Mouse (Mus musculus) stomach, embryonic 15.5 days (tissue): ENCODE data around the gene Fbxw21. TPM values are rescaled to one million over a fixed set of nuclear protein-coding genes. Genes with fewer than 3 reads are reported as not detected.

ENCODE experiments used
- ATAC-seq: fragments of 200-750 bp; cut with Nextera tagmentation; 2 replicates; pipeline ENCODE4 v1.8.0; 2017; ENCODE audit warnings: low read depth, moderate number of reproducible peaks, moderate TSS enrichment; ENCODE audit not compliant: insufficient read depth, low FRiP score
- H3K27ac ChIP-seq: fragments of 300-500 bp; sonication (generic); 2 replicates; pipeline ENCODE4 v1.5.1; 2015; ENCODE audit warnings: mild to moderate bottlenecking, inconsistent platforms
- H3K27me3 ChIP-seq: fragments of 300-500 bp; sonication (generic); replicated peaks from 2 replicates; pipeline ENCODE4 v1.6.1; 2015; ENCODE audit warnings: inconsistent platforms
- H3K36me3 ChIP-seq: fragments of 300-500 bp; sonication (generic); 2 replicates; pipeline ENCODE4 v1.6.1; 2015; ENCODE audit warnings: inconsistent platforms
- H3K4me1 ChIP-seq: fragments of 300-500 bp; sonication (generic); 2 replicates; pipeline ENCODE4 v1.6.1; 2015; ENCODE audit warnings: inconsistent platforms
- H3K4me2 ChIP-seq: fragments of 300-500 bp; sonication (generic); 2 replicates; pipeline ENCODE4 v1.6.1; 2015; ENCODE audit warnings: mild to moderate bottlenecking, inconsistent platforms
- H3K4me3 ChIP-seq: fragments of 300-500 bp; sonication (generic); replicated peaks from 2 replicates; pipeline ENCODE4 v1.5.1; 2015; ENCODE audit warnings: inconsistent platforms
- H3K9ac ChIP-seq: fragments of 300-500 bp; sonication (generic); 2 replicates; pipeline ENCODE4 v1.6.1; 2015; ENCODE audit warnings: inconsistent platforms
- H3K9me3 ChIP-seq: fragments of 300-500 bp; sonication (generic); 2 replicates; pipeline ENCODE4 v1.6.1; 2016; ENCODE audit warnings: inconsistent platforms
- WGBS: fragments of 180-500 bp; shearing (Covaris S2); methylation state at CpG from one replicate; pipeline ENCODE4 v1.1.7; 2015; 5-methylcytosine and 5-hydroxymethylcytosine counted together
- polyA plus RNA-seq: library from polyadenylated mRNA; unstranded; fragments of >200 nt; fragmentation: Nextera tagmentation; extraction: Ambion mirVana; gene quantifications from 2 replicates; pipeline ENCODE4 v1.2.1, GENCODE M21; 2015

Fbxw21 gene
- polyA plus RNA-seq, 1 experiment from 2014 or later, result not detected

GRCm38 (mm10) chr9:109110240-109110639, 51.6 kb downstream of the Fbxw21 start:
- no peak overlapping the region for H3K4me2 ChIP-seq
- H3K4me3 ChIP-seq, result no peak overlapping the region
- H3K27ac ChIP-seq, result no peak overlapping the region
- no peak for ATAC-seq
- peaks cover 43% of the 10 kb centered on the region for H3K36me3 ChIP-seq
- H3K4me1 ChIP-seq, result no peaks in the 10 kb centered on the region
- no peaks in the 10 kb centered on the region for H3K27me3 ChIP-seq
- H3K9ac ChIP-seq, result no peak overlapping the region
- no peaks in the 10 kb centered on the region for H3K9me3 ChIP-seq
- WGBS, result 95% methylated on average over 11 of the region's 11 CpGs

- no peaks in the 10 kb centered on the region; the same call in 1 of the 2 replicates for H3K4me1 ChIP-seq
- H3K9ac ChIP-seq, result no peak overlapping the region
- no peak overlapping the region for H3K27ac ChIP-seq
- H3K9me3 ChIP-seq, result no peaks in the 10 kb centered on the region
- no peak for ATAC-seq
- no peaks in the 10 kb centered on the region for H3K27me3 ChIP-seq
- 66% methylated on average over 5 of the region's 6 CpGs for WGBS
- peaks cover 29% of the 10 kb centered on the region for H3K36me3 ChIP-seq
- H3K4me3 ChIP-seq, result no peak overlapping the region
- no peak overlapping the region for H3K4me2 ChIP-seq
Observed at GRCm38 (mm10) chr9:109107341-109107740, 54.5 kb downstream of the Fbxw21 start.

- Histone ChIP-seq H3K9me3 (no peaks in the 10 kb centered on the region), H3K4me3 (no peak overlapping the region), H3K27ac (no peak overlapping the region), H3K9ac (no peak overlapping the region), H3K36me3 (peaks cover 23% of the 10 kb centered on the region), H3K27me3 (no peaks in the 10 kb centered on the region), H3K4me2 (no peak overlapping the region), H3K4me1 (no peaks in the 10 kb centered on the region; the same call in 1 of the 2 replicates)
- 89% methylated on average over 12 of the region's 12 CpGs for WGBS
- no peak for ATAC-seq
Observed at GRCm38 (mm10) chr9:109105648-109106047, 56.2 kb downstream of the Fbxw21 start.

GRCm38 (mm10) chr9:109105011-109105410, 56.8 kb downstream of the Fbxw21 start:
- WGBS, result 64% methylated on average over 12 of the region's 12 CpGs
- no peak overlapping the region for H3K4me3 ChIP-seq
- H3K9ac ChIP-seq, result no peak overlapping the region
- H3K9me3 ChIP-seq, result no peaks in the 10 kb centered on the region
- peaks cover 4% of the 10 kb centered on the region; the same call in 1 of the 2 replicates for H3K4me1 ChIP-seq
- H3K27ac ChIP-seq, result no peak overlapping the region
- H3K36me3 ChIP-seq, result peaks cover 19% of the 10 kb centered on the region
- H3K27me3 ChIP-seq, result no peaks in the 10 kb centered on the region
- no peak overlapping the region for H3K4me2 ChIP-seq
- no peak for ATAC-seq

GRCm38 (mm10) chr9:109104083-109104482, 57.8 kb downstream of the Fbxw21 start:
- ATAC-seq, result no peak
- H3K27ac ChIP-seq, result no peak overlapping the region
- no peaks in the 10 kb centered on the region for H3K9me3 ChIP-seq
- H3K4me2 ChIP-seq, result no peak overlapping the region
- H3K36me3 ChIP-seq, result peaks cover 22% of the 10 kb centered on the region
- peaks cover 11% of the 10 kb centered on the region for H3K4me1 ChIP-seq
- no peak overlapping the region for H3K4me3 ChIP-seq
- H3K27me3 ChIP-seq, result no peaks in the 10 kb centered on the region
- no peak overlapping the region for H3K9ac ChIP-seq
- 88% methylated on average over 9 of the region's 9 CpGs for WGBS

GRCm38 (mm10) chr9:109103250-109103649, 58.6 kb downstream of the Fbxw21 start:
- peaks cover 20% of the 10 kb centered on the region for H3K4me1 ChIP-seq
- H3K9me3 ChIP-seq, result no peaks in the 10 kb centered on the region
- WGBS, result 64% methylated on average over 7 of the region's 7 CpGs
- H3K27ac ChIP-seq, result no peak overlapping the region
- no peaks in the 10 kb centered on the region for H3K27me3 ChIP-seq
- no peak for ATAC-seq
- H3K36me3 ChIP-seq, result peaks cover 22% of the 10 kb centered on the region
- no peak overlapping the region for H3K4me2 ChIP-seq
- no peak overlapping the region for H3K9ac ChIP-seq
- no peak overlapping the region for H3K4me3 ChIP-seq

- no peak for ATAC-seq
- no peak overlapping the region for H3K4me2 ChIP-seq
- no peak overlapping the region for H3K4me3 ChIP-seq
- no peak overlapping the region for H3K9ac ChIP-seq
- 83% methylated on average over 3 of the region's 3 CpGs for WGBS
- H3K27ac ChIP-seq, result no peak overlapping the region
- H3K36me3 ChIP-seq, result peaks cover 22% of the 10 kb centered on the region
- no peaks in the 10 kb centered on the region for H3K27me3 ChIP-seq
- H3K9me3 ChIP-seq, result no peaks in the 10 kb centered on the region
- peaks cover 27% of the 10 kb centered on the region for H3K4me1 ChIP-seq
Observed at GRCm38 (mm10) chr9:109102541-109102940, 59.3 kb downstream of the Fbxw21 start.

GRCm38 (mm10) chr9:109101933-109102445, 59.9 kb downstream of the Fbxw21 start:
- peaks cover 32% of the 10 kb centered on the region for H3K4me1 ChIP-seq
- no peak overlapping the region for H3K4me3 ChIP-seq
- 92% methylated on average over 5 of the region's 5 CpGs for WGBS
- no peaks in the 10 kb centered on the region for H3K9me3 ChIP-seq
- peaks cover 21% of the 10 kb centered on the region for H3K36me3 ChIP-seq
- no peak overlapping the region for H3K27ac ChIP-seq
- no peak overlapping the region for H3K9ac ChIP-seq
- no peak for ATAC-seq
- H3K4me2 ChIP-seq, result no peak overlapping the region
- H3K27me3 ChIP-seq, result no peaks in the 10 kb centered on the region

GRCm38 (mm10) chr9:109100307-109100928, 61.4 kb downstream of the Fbxw21 start:
- Histone ChIP-seq H3K4me1 (peaks cover 45% of the 10 kb centered on the region), H3K9me3 (no peaks in the 10 kb centered on the region), H3K27ac (no peak overlapping the region), H3K4me2 (no peak overlapping the region), H3K27me3 (no peaks in the 10 kb centered on the region), H3K9ac (no peak overlapping the region), H3K4me3 (no peak overlapping the region), H3K36me3 (peaks cover 9% of the 10 kb centered on the region; the same call in 1 of the 2 replicates)
- WGBS, result 87% methylated on average over 20 of the region's 20 CpGs
- no peak for ATAC-seq

- H3K4me2 ChIP-seq, result peak overlapping the region; percentile 85
- H3K9me3 ChIP-seq, result no peaks in the 10 kb centered on the region
- no peaks in the 10 kb centered on the region for H3K27me3 ChIP-seq
- H3K27ac ChIP-seq, result peak overlapping the region; percentile 99
- ATAC-seq, result peak; percentile 37; the same call in 1 of the 2 replicates
- WGBS, result 16% methylated on average over 6 of the region's 6 CpGs
- peaks cover 55% of the 10 kb centered on the region for H3K4me1 ChIP-seq
- 0 out of 2 replicates have a peak overlapping the region, but pooled peaks have one; percentile 7 for H3K4me3 ChIP-seq
- H3K36me3 ChIP-seq, result 0 out of 2 replicates have a peak, but pooled peaks cover 3% of the 10 kb centered on the region
- no peak overlapping the region for H3K9ac ChIP-seq
Observed at GRCm38 (mm10) chr9:109098969-109099368, 62.9 kb downstream of the Fbxw21 start.

GRCm38 (mm10) chr9:109098366-109098765, 63.5 kb downstream of the Fbxw21 start:
- no peaks in the 10 kb centered on the region for H3K9me3 ChIP-seq
- peak overlapping the region; percentile 7; the same call in 1 of the 2 replicates for H3K4me3 ChIP-seq
- peak overlapping the region; percentile 85 for H3K4me2 ChIP-seq
- peak overlapping the region; percentile 99 for H3K27ac ChIP-seq
- 0 out of 2 replicates have a peak, but pooled peaks cover 3% of the 10 kb centered on the region for H3K36me3 ChIP-seq
- no peak for ATAC-seq
- no peaks in the 10 kb centered on the region for H3K27me3 ChIP-seq
- WGBS, result 71% methylated on average over 8 of the region's 8 CpGs
- no peak overlapping the region for H3K9ac ChIP-seq
- H3K4me1 ChIP-seq, result peaks cover 60% of the 10 kb centered on the region

GRCm38 (mm10) chr9:109097831-109098230, 64.0 kb downstream of the Fbxw21 start:
- H3K9ac ChIP-seq, result no peak overlapping the region
- 0 out of 2 replicates have a peak, but pooled peaks cover 3% of the 10 kb centered on the region for H3K36me3 ChIP-seq
- H3K27ac ChIP-seq, result peak overlapping the region; percentile 99
- WGBS, result 58% methylated on average over 5 of the region's 5 CpGs
- H3K4me3 ChIP-seq, result 0 out of 2 replicates have a peak overlapping the region, but pooled peaks have one; percentile 12
- H3K9me3 ChIP-seq, result no peaks in the 10 kb centered on the region
- ATAC-seq, result no peak
- peak overlapping the region; percentile 85 for H3K4me2 ChIP-seq
- no peaks in the 10 kb centered on the region for H3K27me3 ChIP-seq
- H3K4me1 ChIP-seq, result peaks cover 60% of the 10 kb centered on the region
